Mouse (Mus musculus) liver, embryonic 16.5 days (tissue): ENCODE data around the gene Atf5. TPM values are rescaled to one million over a fixed set of nuclear protein-coding genes. Genes with fewer than 3 reads are reported as not detected.

ENCODE experiments used
- ATAC-seq: fragments of 200-750 bp; cut with Nextera tagmentation; 2 replicates; pipeline ENCODE4 v1.8.0; 2017; ENCODE audit warnings: low read depth, mild to moderate bottlenecking, moderate number of reproducible peaks, moderate library complexity
- H3K27ac ChIP-seq: fragments of 300-500 bp; sonication (generic); 2 replicates; pipeline ENCODE4 v1.5.1; 2014; ENCODE audit warnings: mild to moderate bottlenecking, low read length
- H3K27me3 ChIP-seq: fragments of 300-500 bp; sonication (generic); 2 replicates; pipeline ENCODE4 v1.6.1; 2014; ENCODE audit warnings: low read depth, low read length, mixed read lengths; ENCODE audit not compliant: control insufficient read depth, insufficient read depth
- H3K36me3 ChIP-seq: fragments of 300-500 bp; sonication (generic); 2 replicates; pipeline ENCODE4 v1.6.1; 2014; ENCODE audit warnings: mild to moderate bottlenecking; ENCODE audit not compliant: control insufficient read depth, insufficient read depth
- H3K4me1 ChIP-seq: fragments of 300-500 bp; sonication (generic); 2 replicates; pipeline ENCODE4 v1.6.1; 2014; ENCODE audit warnings: low read depth, low read length, mixed read lengths; ENCODE audit not compliant: control insufficient read depth
- H3K4me2 ChIP-seq: fragments of 300-500 bp; sonication (generic); 2 replicates; pipeline ENCODE4 v1.6.1; 2014; ENCODE audit warnings: low read depth, low read length, mixed read lengths
- H3K4me3 ChIP-seq: fragments of 300-500 bp; sonication (generic); 2 replicates; pipeline ENCODE4 v1.5.1; 2014; ENCODE audit warnings: low read depth, mild to moderate bottlenecking, low read length
- H3K9ac ChIP-seq: fragments of 300-500 bp; sonication (generic); 2 replicates; pipeline ENCODE4 v1.6.1; 2014; ENCODE audit warnings: low read depth, low read length
- H3K9me3 ChIP-seq: fragments of 300-500 bp; sonication (generic); replicated peaks from 2 replicates; pipeline ENCODE4 v1.6.1; 2016; ENCODE audit warnings: low read length; ENCODE audit not compliant: control insufficient read depth
- WGBS: fragments of 180-500 bp; shearing (Covaris S2); extraction: QIAGEN DNeasy Blood & Tissue Kit; methylation state at CpG from one replicate; pipeline ENCODE4 v1.1.7; 2014; ENCODE audit not compliant: insufficient replicate concordance; 5-methylcytosine and 5-hydroxymethylcytosine counted together
- polyA plus RNA-seq: library from polyadenylated mRNA; unstranded; fragments of >200 nt; fragmentation: Nextera tagmentation; extraction: Ambion mirVana; gene quantifications from 2 replicates; pipeline ENCODE4 v1.2.1, GENCODE M21; 2015

Atf5 gene
- polyA plus RNA-seq, 1 experiment from 2014 or later, result 9.7 TPM

GRCm38 (mm10) chr7:44841825-44842463 lies 25.5 kb upstream of the Atf5 start:
- Histone ChIP-seq H3K4me2 (no peak overlapping the region), H3K9ac (no peak overlapping the region), H3K36me3 (peaks cover 32% of the 10 kb centered on the region), H3K4me1 (peaks cover 13% of the 10 kb centered on the region), H3K4me3 (no peak overlapping the region), H3K9me3 (no peaks in the 10 kb centered on the region), H3K27me3 (peaks cover 17% of the 10 kb centered on the region), H3K27ac (no peak overlapping the region)
- no peak for ATAC-seq
- 75% methylated on average over 8 of the region's 8 CpGs for WGBS

GRCm38 (mm10) chr7:44840426-44840825 lies 24.0 kb upstream of the Atf5 start:
- WGBS, result 38% methylated on average over 14 of the region's 14 CpGs
- no peaks in the 10 kb centered on the region for H3K9me3 ChIP-seq
- H3K4me3 ChIP-seq, result no peak overlapping the region; the same call in 1 of the 2 replicates
- peaks cover 19% of the 10 kb centered on the region for H3K36me3 ChIP-seq
- no peak for ATAC-seq
- H3K27me3 ChIP-seq, result peaks cover 17% of the 10 kb centered on the region
- H3K9ac ChIP-seq, result no peak overlapping the region
- no peak overlapping the region for H3K27ac ChIP-seq
- peaks cover 15% of the 10 kb centered on the region for H3K4me1 ChIP-seq
- peak overlapping the region; percentile 42; the same call in 1 of the 2 replicates for H3K4me2 ChIP-seq

GRCm38 (mm10) chr7:44839491-44840191 lies 23.2 kb upstream of the Atf5 start:
- peaks cover 17% of the 10 kb centered on the region for H3K27me3 ChIP-seq
- no peaks in the 10 kb centered on the region for H3K9me3 ChIP-seq
- peaks cover 13% of the 10 kb centered on the region for H3K36me3 ChIP-seq
- no peak overlapping the region for H3K27ac ChIP-seq
- H3K4me3 ChIP-seq, result peak overlapping the region; percentile 23
- H3K4me1 ChIP-seq, result peaks cover 15% of the 10 kb centered on the region
- peak overlapping the region; percentile 42 for H3K4me2 ChIP-seq
- peak; percentile 39 for ATAC-seq
- WGBS, result 2% methylated on average over 58 of the region's 58 CpGs
- H3K9ac ChIP-seq, result no peak overlapping the region

GRCm38 (mm10) chr7:44839171-44839490 lies 22.7 kb upstream of the Atf5 start:
- H3K9me3 ChIP-seq, result no peaks in the 10 kb centered on the region
- H3K27ac ChIP-seq, result no peak overlapping the region
- H3K4me3 ChIP-seq, result peak overlapping the region; percentile 23
- peak overlapping the region; percentile 42 for H3K4me2 ChIP-seq
- WGBS, result 15% methylated on average over 11 of the region's 11 CpGs
- peaks cover 15% of the 10 kb centered on the region for H3K4me1 ChIP-seq
- H3K36me3 ChIP-seq, result peaks cover 13% of the 10 kb centered on the region
- ATAC-seq, result no peak
- peaks cover 17% of the 10 kb centered on the region for H3K27me3 ChIP-seq
- H3K9ac ChIP-seq, result no peak overlapping the region

GRCm38 (mm10) chr7:44838073-44838472 lies 21.6 kb upstream of the Atf5 start:
- 72% methylated on average over 6 of the region's 6 CpGs for WGBS
- Histone ChIP-seq H3K4me1 (peaks cover 15% of the 10 kb centered on the region), H3K9me3 (no peaks in the 10 kb centered on the region), H3K4me3 (no peak overlapping the region), H3K27me3 (peaks cover 17% of the 10 kb centered on the region), H3K27ac (no peak overlapping the region), H3K9ac (no peak overlapping the region), H3K4me2 (no peak overlapping the region), H3K36me3 (peaks cover 12% of the 10 kb centered on the region)
- ATAC-seq, result no peak

DNA sequence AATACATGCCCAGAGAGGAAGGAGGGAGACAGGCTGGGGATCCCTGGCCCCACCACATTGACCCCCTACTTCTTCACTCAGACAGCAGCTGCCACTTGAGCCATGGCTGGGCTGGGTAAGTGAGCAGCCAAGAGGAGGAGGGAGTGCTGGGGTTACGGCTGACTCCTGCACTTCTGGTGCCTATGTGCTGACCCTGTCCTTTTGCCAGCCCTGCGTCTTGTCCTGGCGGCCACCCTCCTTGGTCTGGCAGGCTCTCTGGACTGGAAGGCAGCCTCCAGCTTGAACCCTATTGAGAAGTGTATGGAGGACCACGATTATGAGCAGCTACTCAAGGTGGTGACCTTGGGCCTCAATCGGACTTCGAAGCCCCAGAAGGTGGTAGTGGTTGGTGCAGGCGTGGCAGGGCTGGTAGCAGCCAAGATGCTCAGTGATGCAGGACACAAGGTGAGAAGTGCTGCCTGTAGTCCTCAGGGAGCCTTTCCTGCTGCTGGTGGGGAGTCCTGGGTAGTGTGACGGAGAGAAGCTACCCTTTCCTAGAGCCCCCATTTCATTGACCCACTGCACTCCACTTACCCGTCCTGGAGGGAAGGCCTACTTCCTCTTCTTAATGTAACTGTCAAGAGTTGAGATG lies 20.1 kb upstream of the Atf5 start:
- no peak overlapping the region for H3K4me3 ChIP-seq
- no peaks in the 10 kb centered on the region for H3K9me3 ChIP-seq
- ATAC-seq, result no peak
- 71% methylated on average over 9 of the region's 9 CpGs for WGBS
- H3K4me1 ChIP-seq, result peaks cover 15% of the 10 kb centered on the region
- H3K27ac ChIP-seq, result no peak overlapping the region
- H3K36me3 ChIP-seq, result peaks cover 6% of the 10 kb centered on the region
- peaks cover 17% of the 10 kb centered on the region for H3K27me3 ChIP-seq
- no peak overlapping the region for H3K9ac ChIP-seq
- H3K4me2 ChIP-seq, result no peak overlapping the region

DNA sequence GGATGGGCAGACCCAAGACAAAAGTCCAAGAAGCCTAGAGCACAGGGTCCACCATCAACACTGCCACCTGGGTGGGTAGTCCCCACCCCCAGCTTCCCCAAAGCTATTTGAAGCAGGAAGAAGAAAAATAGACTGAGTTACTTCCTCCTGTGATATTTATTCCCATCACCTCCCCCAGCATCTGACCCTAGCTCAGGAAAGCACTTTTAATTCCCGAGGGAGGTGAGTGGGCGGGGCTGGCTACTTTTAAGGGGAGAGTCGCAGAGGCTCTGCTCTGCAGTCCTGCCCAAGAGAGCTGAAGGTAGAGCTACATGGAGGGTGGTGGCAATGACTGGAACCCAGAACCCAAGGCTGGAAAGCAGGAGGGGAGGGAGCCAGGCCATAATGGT lies 19.6 kb upstream of the Atf5 start:
- peaks cover 15% of the 10 kb centered on the region for H3K4me1 ChIP-seq
- no peak overlapping the region for H3K4me2 ChIP-seq
- H3K9me3 ChIP-seq, result no peaks in the 10 kb centered on the region

DNA sequence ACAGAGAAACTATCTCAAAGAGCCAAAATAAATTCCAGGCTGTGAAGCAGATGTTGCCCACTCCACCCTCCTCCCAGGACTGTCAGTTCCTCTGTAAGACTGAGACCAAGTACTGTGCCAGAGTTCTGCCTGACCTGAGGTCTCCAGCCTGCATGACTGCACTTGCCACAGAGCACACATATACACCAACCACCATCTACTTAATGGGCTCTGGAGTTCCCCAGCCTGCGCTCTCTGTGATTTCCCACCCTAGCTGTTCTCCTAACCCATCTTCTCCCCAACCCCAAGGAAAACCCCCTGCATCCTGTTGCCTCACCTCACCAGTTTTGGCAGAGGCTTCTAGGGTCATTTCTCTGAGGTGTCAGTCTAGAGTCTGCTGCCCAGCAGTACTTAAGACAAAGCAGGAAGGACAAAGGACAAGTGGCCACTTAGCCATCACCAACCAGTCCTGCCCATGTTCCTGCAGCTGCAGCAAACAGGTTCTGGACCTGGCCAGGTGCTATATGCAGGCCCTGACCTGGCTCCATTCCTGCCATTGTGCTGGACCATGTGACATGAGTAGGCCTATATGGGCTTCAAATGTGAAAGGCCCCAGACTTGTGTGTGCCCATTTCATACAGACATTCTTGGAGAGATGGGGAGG lies 19.0 kb upstream of the Atf5 start:
- H3K36me3 ChIP-seq, result peaks cover 15% of the 10 kb centered on the region
- WGBS, result 77% methylated on average over 1 of the region's 1 CpGs

More for the DNA sequence above, 19.6 kb upstream of the Atf5 start:
- WGBS, result 37% methylated on average over 3 of the region's 3 CpGs
- ATAC-seq, result no peak
- H3K27me3 ChIP-seq, result peaks cover 17% of the 10 kb centered on the region
- H3K27ac ChIP-seq, result no peak overlapping the region
- H3K9ac ChIP-seq, result no peak overlapping the region
- no peak overlapping the region for H3K4me3 ChIP-seq
- peaks cover 10% of the 10 kb centered on the region for H3K36me3 ChIP-seq

More for the DNA sequence above, 19.0 kb upstream of the Atf5 start:
- no peak overlapping the region for H3K27ac ChIP-seq
- peaks cover 15% of the 10 kb centered on the region for H3K27me3 ChIP-seq
- ATAC-seq, result no peak
- no peak overlapping the region for H3K9ac ChIP-seq
- H3K9me3 ChIP-seq, result no peaks in the 10 kb centered on the region
- H3K4me3 ChIP-seq, result no peak overlapping the region
- H3K4me2 ChIP-seq, result no peak overlapping the region
- H3K4me1 ChIP-seq, result peaks cover 15% of the 10 kb centered on the region
